Mouse (Mus musculus): ENCODE measurements around the gene Gorasp2. TPM values are rescaled to one million over a fixed set of nuclear protein-coding genes. Genes with fewer than 3 reads are reported as not detected.
A peak's percentile ranks its signal among the peaks of the same experiment; 100 is the strongest.

Gorasp2 gene
- polyA plus RNA-seq (2011; ENCODE audit: insufficient read depth, insufficient read length, low replicate concordance, missing spikeins): 30.1 and 42.1 TPM in 2 replicates

DNA sequence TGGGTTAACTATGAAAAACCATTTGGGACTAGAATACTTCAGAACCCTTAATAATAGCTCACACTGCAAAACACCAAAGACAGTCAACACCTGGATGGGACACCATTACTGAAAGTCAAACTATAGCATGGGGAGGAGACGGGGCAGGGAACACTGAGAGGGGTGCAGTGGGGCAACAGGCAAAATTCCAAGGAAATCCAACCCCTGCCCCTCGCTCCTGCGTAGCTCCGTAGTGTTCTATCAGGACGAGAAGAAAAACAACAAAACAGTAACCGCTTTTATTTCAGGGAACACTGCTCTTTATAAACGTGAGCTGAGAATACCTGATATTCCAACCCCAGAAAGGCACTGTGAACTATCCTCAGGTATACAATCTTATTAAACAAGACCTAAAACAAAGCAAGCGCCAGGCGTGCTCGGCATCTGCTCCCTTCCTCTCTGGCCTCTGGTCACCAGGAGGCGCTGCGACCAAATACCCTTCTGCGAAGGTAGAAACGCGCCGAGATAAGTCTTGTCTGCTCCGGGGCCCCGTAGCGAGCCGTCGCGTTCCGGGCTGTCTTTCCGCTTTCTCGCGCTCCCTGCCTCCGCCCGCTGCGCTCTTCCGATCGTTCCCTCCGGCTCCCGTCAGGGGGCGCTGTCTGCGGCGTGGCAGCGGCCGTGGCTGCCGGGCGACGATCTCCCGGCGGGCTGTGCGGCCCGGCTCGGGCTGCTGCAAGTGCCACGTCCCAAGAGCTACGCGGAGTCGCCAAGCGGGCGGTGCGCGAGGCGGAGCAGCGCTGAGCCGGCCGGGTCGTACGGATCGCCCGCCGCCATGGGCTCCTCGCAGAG is at the start of gene Gorasp2:
Gene Gorasp2 (plus strand): TSS at position 690 of the 828 bp plus-strand sequence.
- 3% methylated on average over 63 of the region's 64 CpGs for WGBS
- Histone ChIP-seq H3K4me1 (ENCODE audit: control insufficient read depth, insufficient read depth, low read length) (no peaks in the 10 kb centered on the region; the same call in 1 of the 2 replicates), H3K27ac (ENCODE audit: control insufficient read depth, insufficient read depth, low read depth, low read length, poor library complexity) (peak within 1 kb of the TSS; percentile 95), H3K4me3 (replicated peaks; ENCODE audit: control insufficient read depth, low read depth, low read length) (peak within 1 kb of the TSS; percentile 90)
- TF ChIP-seq CTCF (IDR thresholded peaks at IDR 0.05; ENCODE audit: control insufficient read depth, insufficient read depth, low read length): peak; percentile 84
- peak; percentile 98 for TF ChIP-seq POLR2A (IDR thresholded peaks at IDR 0.05; ENCODE audit: borderline replicate concordance, control insufficient read depth, low read depth, low read length)

DNA sequence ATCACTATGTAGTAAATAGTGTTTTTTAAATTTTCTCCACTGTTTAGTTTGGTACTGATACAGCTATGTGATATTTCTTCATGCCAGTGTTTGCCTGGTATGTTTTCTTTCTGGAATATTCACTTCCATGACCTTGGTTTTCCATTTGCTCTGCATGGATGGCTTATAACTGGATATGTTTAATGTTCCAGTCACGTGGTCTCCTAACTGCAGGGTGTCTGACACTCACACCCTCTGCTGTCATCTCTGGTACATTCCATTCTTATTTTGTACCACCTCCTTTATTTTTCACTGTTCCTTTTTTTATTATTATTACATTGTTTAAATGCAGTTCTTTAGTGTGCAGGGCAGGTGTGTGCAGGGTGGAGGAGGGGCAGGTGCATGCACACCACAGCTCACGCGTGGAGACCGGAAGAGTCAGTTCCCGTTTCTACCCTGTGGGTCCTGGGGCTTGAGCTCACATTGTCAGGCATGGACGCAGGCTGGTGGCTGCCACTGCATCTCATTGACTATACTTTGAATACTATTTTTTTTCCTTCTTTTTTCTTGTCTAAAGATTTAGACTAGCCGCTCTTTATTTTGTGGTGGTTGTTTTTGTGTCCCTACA is 46.5 kb upstream of the Gorasp2 start:
- no peak overlapping the region for H3K4me3 ChIP-seq (replicated peaks; ENCODE audit: control insufficient read depth, low read depth, low read length)
- no peak overlapping the region for H3K27ac ChIP-seq (ENCODE audit: control insufficient read depth, insufficient read depth, low read depth, low read length, poor library complexity)
- TF ChIP-seq POLR2A (IDR thresholded peaks at IDR 0.05; ENCODE audit: borderline replicate concordance, control insufficient read depth, low read depth, low read length) (no peak), CTCF (IDR thresholded peaks at IDR 0.05; ENCODE audit: control insufficient read depth, insufficient read depth, low read length) (no peak)
- H3K4me1 ChIP-seq (ENCODE audit: control insufficient read depth, insufficient read depth, low read length): peaks cover 2% of the 10 kb centered on the region; the same call in 1 of the 2 replicates
- WGBS: 13% methylated on average over 7 of the region's 7 CpGs

DNA sequence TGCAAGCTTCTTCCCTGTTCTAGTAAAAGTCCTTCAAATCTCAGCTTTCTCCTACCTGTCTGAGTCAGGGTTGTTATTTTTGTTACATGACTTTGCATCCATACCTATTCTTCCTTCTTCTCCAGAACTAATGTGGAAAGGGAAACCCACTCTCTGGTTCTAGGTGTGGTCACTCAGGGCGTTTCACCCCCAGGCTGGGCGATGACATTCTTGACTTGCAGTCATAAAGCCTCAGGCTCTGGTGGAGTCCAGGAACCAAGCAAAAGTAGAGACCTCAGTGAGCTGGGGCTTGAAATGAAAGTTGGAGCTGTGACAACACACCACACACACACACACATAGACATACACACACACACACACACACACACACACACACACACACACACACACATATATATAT is 45.3 kb upstream of the Gorasp2 start:
- TF ChIP-seq CTCF (IDR thresholded peaks at IDR 0.05; ENCODE audit: control insufficient read depth, insufficient read depth, low read length): no peak
- TF ChIP-seq POLR2A (IDR thresholded peaks at IDR 0.05; ENCODE audit: borderline replicate concordance, control insufficient read depth, low read depth, low read length): no peak
- H3K4me1 ChIP-seq (ENCODE audit: control insufficient read depth, insufficient read depth, low read length): peaks cover 2% of the 10 kb centered on the region; the same call in 1 of the 2 replicates
- no peak overlapping the region for H3K4me3 ChIP-seq (replicated peaks; ENCODE audit: control insufficient read depth, low read depth, low read length)
- H3K27ac ChIP-seq (ENCODE audit: control insufficient read depth, insufficient read depth, low read depth, low read length, poor library complexity): no peak overlapping the region
- 79% methylated on average over 2 of the region's 2 CpGs for WGBS

DNA sequence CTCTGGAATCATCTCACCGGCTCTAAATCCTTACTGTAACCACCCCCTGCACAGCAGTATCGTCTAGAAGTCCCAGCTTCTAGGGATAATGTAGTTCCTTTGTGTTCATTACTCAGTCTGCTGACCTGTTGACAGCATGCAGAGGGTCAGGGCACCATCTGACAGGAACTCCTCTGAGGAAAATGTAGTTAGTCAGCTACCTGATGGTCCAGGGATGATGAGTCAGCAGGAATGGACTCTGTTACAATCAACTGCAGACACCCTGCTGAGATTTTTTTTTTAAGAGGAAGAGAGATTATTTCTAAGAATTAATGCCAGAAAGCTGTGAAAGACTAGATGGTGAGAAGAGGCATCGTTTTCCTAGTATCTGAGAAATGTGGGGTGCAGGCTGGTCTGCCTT is 44.8 kb upstream of the Gorasp2 start:
- H3K4me3 ChIP-seq (replicated peaks; ENCODE audit: control insufficient read depth, low read depth, low read length): no peak overlapping the region
- 66% methylated on average over 3 of the region's 3 CpGs for WGBS
- TF ChIP-seq CTCF (IDR thresholded peaks at IDR 0.05; ENCODE audit: control insufficient read depth, insufficient read depth, low read length): no peak
- TF ChIP-seq POLR2A (IDR thresholded peaks at IDR 0.05; ENCODE audit: borderline replicate concordance, control insufficient read depth, low read depth, low read length): no peak
- H3K27ac ChIP-seq (ENCODE audit: control insufficient read depth, insufficient read depth, low read depth, low read length, poor library complexity): no peak overlapping the region
- peaks cover 2% of the 10 kb centered on the region; the same call in 1 of the 2 replicates for H3K4me1 ChIP-seq (ENCODE audit: control insufficient read depth, insufficient read depth, low read length)

DNA sequence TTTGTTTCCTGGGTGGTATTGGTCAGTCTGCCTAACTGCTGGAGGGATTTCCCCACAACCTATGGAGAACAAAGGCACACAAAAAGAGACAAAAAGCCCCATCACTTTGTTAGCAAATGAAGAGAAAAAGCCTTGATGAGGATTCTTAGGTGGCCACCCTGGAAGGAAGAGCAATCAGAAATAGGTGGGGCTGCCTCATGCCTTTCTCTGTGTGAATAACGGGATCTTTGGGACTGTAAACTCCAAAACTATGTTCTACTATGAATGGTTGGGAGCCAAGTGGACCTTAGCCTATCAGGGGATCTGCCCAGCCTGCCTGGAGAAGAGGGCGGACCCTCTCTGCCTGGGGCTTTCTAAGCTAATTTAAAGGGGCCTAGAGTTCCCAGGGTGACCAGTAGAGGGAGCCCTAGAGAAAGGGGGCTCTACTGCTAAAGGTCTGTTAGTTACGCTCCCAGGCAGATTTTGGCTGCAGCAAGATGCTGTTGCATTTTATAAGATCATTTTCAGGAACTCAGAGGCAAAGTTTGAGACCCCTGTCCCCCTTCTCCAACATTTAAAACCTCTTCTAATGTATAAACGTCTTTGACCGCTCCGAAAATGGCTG is 42.0 kb upstream of the Gorasp2 start:
- WGBS: 88% methylated on average over 6 of the region's 6 CpGs
- peaks cover 4% of the 10 kb centered on the region; the same call in 1 of the 2 replicates for H3K4me1 ChIP-seq (ENCODE audit: control insufficient read depth, insufficient read depth, low read length)
- TF ChIP-seq POLR2A (IDR thresholded peaks at IDR 0.05; ENCODE audit: borderline replicate concordance, control insufficient read depth, low read depth, low read length) (no peak), CTCF (IDR thresholded peaks at IDR 0.05; ENCODE audit: control insufficient read depth, insufficient read depth, low read length) (0 out of 2 replicates have a peak, but pooled peaks have one; percentile 28)
- H3K27ac ChIP-seq (ENCODE audit: control insufficient read depth, insufficient read depth, low read depth, low read length, poor library complexity): no peak overlapping the region
- no peak overlapping the region for H3K4me3 ChIP-seq (replicated peaks; ENCODE audit: control insufficient read depth, low read depth, low read length)

DNA sequence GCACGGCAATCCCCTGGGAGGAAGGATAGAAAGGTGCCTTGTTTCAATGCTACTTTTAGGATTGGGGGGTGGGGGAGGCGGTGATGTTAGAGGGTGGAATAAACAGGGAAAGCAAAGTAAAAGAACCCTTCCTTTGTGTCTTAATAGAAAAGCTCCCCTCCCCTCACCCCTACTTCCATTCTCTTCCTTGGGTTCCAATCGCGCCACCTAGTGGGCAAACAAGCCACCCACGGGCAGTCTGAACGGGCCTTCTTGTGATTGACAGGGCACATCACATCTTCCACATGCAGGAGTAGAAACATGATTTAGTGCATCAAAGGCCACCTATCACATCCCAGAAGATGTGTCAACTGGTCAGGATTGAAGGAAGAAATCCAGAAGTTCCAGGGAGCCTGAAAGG is 41.2 kb upstream of the Gorasp2 start:
- peaks cover 3% of the 10 kb centered on the region; the same call in 1 of the 2 replicates for H3K4me1 ChIP-seq (ENCODE audit: control insufficient read depth, insufficient read depth, low read length)
- TF ChIP-seq CTCF (IDR thresholded peaks at IDR 0.05; ENCODE audit: control insufficient read depth, insufficient read depth, low read length) (peak; percentile 65), POLR2A (IDR thresholded peaks at IDR 0.05; ENCODE audit: borderline replicate concordance, control insufficient read depth, low read depth, low read length) (no peak)
- WGBS: 30% methylated on average over 6 of the region's 6 CpGs
- no peak overlapping the region for H3K27ac ChIP-seq (ENCODE audit: control insufficient read depth, insufficient read depth, low read depth, low read length, poor library complexity)
- H3K4me3 ChIP-seq (replicated peaks; ENCODE audit: control insufficient read depth, low read depth, low read length): no peak overlapping the region

DNA sequence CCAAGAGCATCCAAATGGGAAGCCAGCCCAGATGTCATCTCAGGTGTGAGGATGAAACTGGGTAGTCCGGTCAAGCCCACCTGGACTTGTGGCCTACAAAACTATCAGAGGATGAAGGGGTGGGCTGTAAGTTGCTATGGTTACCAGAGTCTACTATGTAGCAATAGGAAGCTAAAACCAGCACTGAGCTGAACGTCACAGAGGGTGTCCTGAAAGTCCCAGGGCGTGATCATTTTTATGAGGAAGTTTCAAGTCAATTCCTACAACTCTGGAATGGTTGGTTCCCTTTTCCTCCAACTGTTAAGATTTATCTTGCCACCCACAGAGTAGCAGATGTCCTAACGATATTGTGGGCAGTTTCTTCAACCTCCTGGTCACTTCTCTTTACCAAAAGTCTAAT is 39.1 kb upstream of the Gorasp2 start:
- Histone ChIP-seq H3K27ac (ENCODE audit: control insufficient read depth, insufficient read depth, low read depth, low read length, poor library complexity) (no peak overlapping the region), H3K4me1 (ENCODE audit: control insufficient read depth, insufficient read depth, low read length) (peaks cover 3% of the 10 kb centered on the region; the same call in 1 of the 2 replicates), H3K4me3 (replicated peaks; ENCODE audit: control insufficient read depth, low read depth, low read length) (no peak overlapping the region)
- WGBS: 13% methylated on average over 4 of the region's 4 CpGs
- TF ChIP-seq POLR2A (IDR thresholded peaks at IDR 0.05; ENCODE audit: borderline replicate concordance, control insufficient read depth, low read depth, low read length) (no peak), CTCF (IDR thresholded peaks at IDR 0.05; ENCODE audit: control insufficient read depth, insufficient read depth, low read length) (no peak)

DNA sequence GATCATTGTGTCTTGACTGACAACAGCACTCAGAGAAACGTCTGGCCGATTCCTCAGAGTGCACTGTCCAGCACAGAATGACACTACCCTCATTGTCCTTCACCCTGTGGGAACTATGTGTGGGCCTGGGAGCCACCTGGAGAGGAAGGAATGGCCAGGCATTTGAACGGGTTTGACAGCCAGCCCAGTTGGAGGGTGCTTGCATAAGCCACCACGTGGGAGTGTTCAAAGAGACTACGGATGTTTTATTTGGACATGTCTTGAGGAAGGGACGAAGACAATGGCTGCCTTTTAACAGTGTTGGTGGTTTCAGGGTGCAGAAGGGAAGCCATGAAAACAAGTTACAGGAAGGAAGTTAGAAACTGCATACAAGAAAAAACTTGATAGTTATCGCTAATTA is 35.6 kb upstream of the Gorasp2 start:
- TF ChIP-seq CTCF (IDR thresholded peaks at IDR 0.05; ENCODE audit: control insufficient read depth, insufficient read depth, low read length) (no peak), POLR2A (IDR thresholded peaks at IDR 0.05; ENCODE audit: borderline replicate concordance, control insufficient read depth, low read depth, low read length) (no peak)
- WGBS: 30% methylated on average over 7 of the region's 7 CpGs
- peaks cover 5% of the 10 kb centered on the region; the same call in 1 of the 2 replicates for H3K4me1 ChIP-seq (ENCODE audit: control insufficient read depth, insufficient read depth, low read length)
- no peak overlapping the region for H3K27ac ChIP-seq (ENCODE audit: control insufficient read depth, insufficient read depth, low read depth, low read length, poor library complexity)
- no peak overlapping the region for H3K4me3 ChIP-seq (replicated peaks; ENCODE audit: control insufficient read depth, low read depth, low read length)

Data from bone marrow, adult 2 months (tissue).